Mouse (Mus musculus) midbrain, embryonic 13.5 days (tissue): Measurements from ENCODE around the gene Pknox2. TPM values are rescaled to one million over a fixed set of nuclear protein-coding genes. Genes with fewer than 3 reads are reported as not detected.

Experiments
- ATAC-seq: fragments of 200-750 bp; cut with Nextera tagmentation; 2 replicates; pipeline ENCODE4 v1.8.0; 2017; ENCODE audit warnings: mild to moderate bottlenecking, moderate TSS enrichment, moderate library complexity
- H3K27ac ChIP-seq: fragments of 300-500 bp; sonication (generic); 2 replicates; pipeline ENCODE4 v1.5.1; 2015; ENCODE audit warnings: inconsistent platforms, mild to moderate bottlenecking, moderate library complexity
- H3K27me3 ChIP-seq: fragments of 300-500 bp; sonication (generic); 2 replicates; pipeline ENCODE4 v1.6.1; 2015; ENCODE audit warnings: mild to moderate bottlenecking, inconsistent platforms
- H3K36me3 ChIP-seq: fragments of 300-500 bp; sonication (generic); 2 replicates; pipeline ENCODE4 v1.6.1; 2015; ENCODE audit warnings: mild to moderate bottlenecking, inconsistent platforms
- H3K4me1 ChIP-seq: fragments of 300-500 bp; sonication (generic); replicated peaks from 2 replicates; pipeline ENCODE4 v1.6.1; 2015; ENCODE audit warnings: inconsistent platforms
- H3K4me2 ChIP-seq: fragments of 300-500 bp; sonication (generic); replicated peaks from 2 replicates; pipeline ENCODE4 v1.6.1; 2015; ENCODE audit warnings: moderate library complexity, mild to moderate bottlenecking, inconsistent platforms
- H3K4me3 ChIP-seq: fragments of 300-500 bp; sonication (generic); replicated peaks from 2 replicates; pipeline ENCODE4 v1.5.1; 2015; ENCODE audit warnings: mild to moderate bottlenecking, inconsistent platforms
- H3K9ac ChIP-seq: fragments of 300-500 bp; sonication (generic); replicated peaks from 2 replicates; pipeline ENCODE4 v1.6.1; 2015; ENCODE audit warnings: mild to moderate bottlenecking, inconsistent platforms
- H3K9me3 ChIP-seq: fragments of 300-500 bp; sonication (generic); 2 replicates; pipeline ENCODE4 v1.6.1; 2016; ENCODE audit warnings: mild to moderate bottlenecking, inconsistent platforms
- WGBS: fragments of 180-500 bp; shearing (Covaris S2); methylation state at CpG from one replicate; pipeline ENCODE4 v1.1.7; 2015; 5-methylcytosine and 5-hydroxymethylcytosine counted together
- polyA plus RNA-seq: library from polyadenylated mRNA; unstranded; fragments of >200 nt; fragmentation: Nextera tagmentation; extraction: Ambion mirVana; gene quantifications from 2 replicates; pipeline ENCODE4 v1.2.1, GENCODE M21; 2015

Pknox2 gene
- polyA plus RNA-seq, 1 experiment from 2014 or later: 33.1 TPM

DNA sequence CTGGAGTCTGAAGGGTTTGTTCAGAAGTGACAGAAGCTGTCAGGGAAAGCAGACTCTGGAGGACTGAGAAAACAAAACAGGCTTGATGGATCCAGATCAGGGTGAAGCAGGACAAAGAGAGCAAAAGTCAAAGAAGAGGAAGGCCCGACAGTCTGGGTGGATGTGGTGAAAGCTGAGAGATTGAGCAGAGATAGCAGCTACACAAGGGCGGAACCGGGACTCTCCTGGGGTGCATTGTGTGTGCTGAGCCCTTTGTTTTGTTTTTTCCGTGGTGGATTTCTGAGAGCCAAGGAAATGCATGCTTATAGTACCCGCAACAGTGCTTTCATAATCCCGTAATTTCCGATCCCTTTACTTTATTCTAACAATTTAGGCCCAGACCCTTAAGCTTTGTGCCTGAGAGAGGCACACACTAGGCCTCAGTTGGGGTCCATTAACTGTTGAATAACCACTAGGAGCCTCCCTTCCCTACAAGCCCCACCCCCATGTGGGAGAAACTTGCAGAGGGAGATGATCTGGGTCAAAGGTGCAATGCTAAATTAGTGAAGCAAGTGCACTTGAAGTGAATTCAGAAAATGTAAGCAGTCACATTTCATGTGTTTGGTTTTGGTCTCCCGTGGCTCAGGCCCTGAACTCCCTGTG, 289.6 kb downstream of the Pknox2 start:
- 0 out of 2 replicates have a peak overlapping the region, but pooled peaks have one; percentile 16 for H3K9ac ChIP-seq
- peaks cover 15% of the 10 kb centered on the region for H3K4me1 ChIP-seq
- H3K27me3 ChIP-seq: no peaks in the 10 kb centered on the region
- WGBS: 6% methylated on average over 8 of the region's 8 CpGs
- H3K36me3 ChIP-seq: peaks cover 71% of the 10 kb centered on the region
- H3K27ac ChIP-seq: peak overlapping the region; percentile 53
- H3K4me3 ChIP-seq: no peak overlapping the region
- no peaks in the 10 kb centered on the region for H3K9me3 ChIP-seq
- no peak overlapping the region for H3K4me2 ChIP-seq
- ATAC-seq: no peak

- 84% methylated on average over 2 of the region's 2 CpGs for WGBS
These were observed 290.9 kb downstream of the Pknox2 start for GRCm38 (mm10) chr9:36856351-36856750.

GRCm38 (mm10) chr9:36852175-36852574, 295.0 kb downstream of the Pknox2 start:
- Histone ChIP-seq H3K4me1 (peaks cover 4% of the 10 kb centered on the region), H3K9ac (no peak overlapping the region), H3K9me3 (no peaks in the 10 kb centered on the region), H3K27me3 (no peaks in the 10 kb centered on the region), H3K27ac (no peak overlapping the region), H3K4me2 (no peak overlapping the region), H3K4me3 (no peak overlapping the region), H3K36me3 (peaks cover 74% of the 10 kb centered on the region)
- WGBS: 96% methylated on average over 2 of the region's 2 CpGs
- ATAC-seq: no peak

More at GRCm38 (mm10) chr9:36856351-36856750, 290.9 kb downstream of the Pknox2 start:
- no peak overlapping the region for H3K9ac ChIP-seq
- no peak overlapping the region for H3K27ac ChIP-seq
- ATAC-seq: no peak
- H3K9me3 ChIP-seq: no peaks in the 10 kb centered on the region
- peaks cover 15% of the 10 kb centered on the region for H3K4me1 ChIP-seq
- H3K4me2 ChIP-seq: no peak overlapping the region
- no peak overlapping the region for H3K4me3 ChIP-seq
- peaks cover 71% of the 10 kb centered on the region for H3K36me3 ChIP-seq
- no peaks in the 10 kb centered on the region for H3K27me3 ChIP-seq

DNA sequence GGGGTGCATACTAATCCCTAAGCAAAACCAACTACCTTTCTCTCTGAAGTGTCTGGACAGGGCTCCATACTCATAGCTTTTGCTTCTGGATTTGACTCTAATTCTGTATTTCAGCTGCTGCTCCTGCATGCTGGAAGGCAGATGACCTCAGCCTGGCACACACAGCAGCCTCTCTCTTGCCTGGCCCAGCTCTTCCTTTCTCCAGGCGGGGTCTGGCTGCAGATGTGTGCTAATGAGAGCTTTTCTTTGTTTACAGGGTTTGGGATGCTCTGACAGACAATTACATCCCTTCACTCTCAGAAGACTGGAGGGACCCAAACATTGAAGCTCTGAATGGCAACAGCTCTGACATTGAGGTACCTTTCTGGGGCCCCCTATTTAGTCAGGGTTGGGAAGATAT, 297.1 kb downstream of the Pknox2 start:
- Histone ChIP-seq H3K27ac (no peak overlapping the region), H3K9me3 (no peaks in the 10 kb centered on the region), H3K36me3 (peaks cover 78% of the 10 kb centered on the region), H3K27me3 (no peaks in the 10 kb centered on the region), H3K9ac (no peak overlapping the region), H3K4me2 (no peak overlapping the region), H3K4me3 (no peak overlapping the region), H3K4me1 (0 out of 2 replicates have a peak, but pooled peaks cover 3% of the 10 kb centered on the region)
- ATAC-seq: no peak
- 65% methylated on average over 1 of the region's 1 CpGs for WGBS

- Histone ChIP-seq H3K9ac (no peak overlapping the region), H3K36me3 (peaks cover 88% of the 10 kb centered on the region), H3K4me2 (no peak overlapping the region), H3K4me3 (no peak overlapping the region), H3K4me1 (0 out of 2 replicates have a peak, but pooled peaks cover 3% of the 10 kb centered on the region), H3K27me3 (no peaks in the 10 kb centered on the region), H3K27ac (no peak overlapping the region), H3K9me3 (no peaks in the 10 kb centered on the region)
- ATAC-seq: no peak
- 85% methylated on average over 2 of the region's 2 CpGs for WGBS
These were observed 298.5 kb downstream of the Pknox2 start for GRCm38 (mm10) chr9:36848661-36849060.

- H3K27ac ChIP-seq: no peak overlapping the region
- peaks cover 79% of the 10 kb centered on the region for H3K36me3 ChIP-seq
- 28% methylated on average over 4 of the region's 4 CpGs for WGBS
- 0 out of 2 replicates have a peak, but pooled peaks cover 3% of the 10 kb centered on the region for H3K4me1 ChIP-seq
- no peak overlapping the region for H3K9ac ChIP-seq
- no peaks in the 10 kb centered on the region for H3K27me3 ChIP-seq
- no peak overlapping the region for H3K4me3 ChIP-seq
- H3K9me3 ChIP-seq: no peaks in the 10 kb centered on the region
- no peak for ATAC-seq
- no peak overlapping the region for H3K4me2 ChIP-seq
These were observed 300.9 kb downstream of the Pknox2 start for GRCm38 (mm10) chr9:36846346-36846745.

Other genes starting within 250 kb of the Pknox2 start
- gene Tmem218, start 60.8 kb upstream of the Pknox2 start, polyA plus RNA-seq: 11.4 and 12.7 TPM in 2 replicates
- gene Slc37a2, start 108.3 kb upstream of the Pknox2 start, polyA plus RNA-seq: 0.72 and 0.96 TPM in 2 replicates
- 10.8 and 10.9 TPM in 2 replicates for gene Ccdc15, start 201.0 kb upstream of the Pknox2 start, polyA plus RNA-seq
- gene Hepacam, start 219.9 kb upstream of the Pknox2 start, polyA plus RNA-seq: 2.2 and 2.5 TPM in 2 replicates